Mouse (Mus musculus) liver, embryonic 14.5 days (tissue): ENCODE data around the gene Gap43.

Source experiments
- CTCF ChIP-seq: IDR thresholded peaks from 2 replicates; pipeline ENCODE4 v1.5.1; 2016; ENCODE audit warnings: antibody characterized with exemption, low read depth, control low read depth
- EP300 ChIP-seq: IDR thresholded peaks from 2 replicates; pipeline ENCODE4 v1.6.1; 2016; ENCODE audit warnings: antibody characterized with exemption, low read depth

DNA sequence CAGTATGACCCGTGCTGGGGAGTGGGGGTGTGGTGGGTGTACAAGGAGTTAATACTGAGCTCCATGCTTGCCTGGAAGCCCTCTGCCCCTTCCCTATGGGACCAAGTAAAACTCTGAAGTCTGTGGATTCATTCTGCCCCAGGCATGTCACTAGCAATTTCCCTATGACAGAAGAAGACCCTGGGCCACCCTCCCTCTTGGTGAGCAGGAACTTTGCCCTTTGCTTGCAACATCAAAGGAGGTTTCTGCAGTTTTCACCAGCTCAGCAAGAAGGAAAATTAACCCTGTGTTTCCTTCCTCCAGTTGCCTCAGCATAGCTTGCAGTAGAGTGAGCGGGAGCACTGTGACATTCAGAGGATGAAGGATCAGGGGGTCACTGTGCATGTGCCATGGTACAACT lies 3.8 kb downstream of the Gap43 start:
- TF ChIP-seq CTCF (no peak), EP300 (no peak)
